Mouse (Mus musculus): ENCODE measurements around the gene Hltf. TPM values are rescaled to one million over a fixed set of nuclear protein-coding genes. Genes with fewer than 3 reads are reported as not detected.

The Hltf gene
- polyA plus RNA-seq, 1 experiment from 2014 or later: 25.9 TPM

DNA sequence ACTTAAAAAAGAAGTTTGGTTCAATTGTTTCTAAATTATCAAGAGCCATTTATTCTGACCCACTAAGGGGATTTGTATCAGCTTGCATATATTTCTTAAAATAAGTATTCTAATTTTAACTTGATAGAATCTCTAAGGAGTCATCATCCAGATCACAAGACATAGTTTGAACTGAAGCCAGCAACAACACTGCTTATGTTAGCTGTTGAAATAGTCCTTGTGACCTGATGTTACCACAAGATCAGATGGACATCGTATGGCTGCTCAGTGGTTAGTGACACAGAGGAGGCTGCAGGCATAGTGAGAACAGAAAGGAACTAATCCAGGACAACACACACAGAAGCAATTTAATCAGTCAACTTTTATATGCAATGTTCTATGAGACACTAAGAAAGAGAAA is 75.1 kb downstream of the Hltf start:
- 97% methylated on average over 1 of the region's 1 CpGs for WGBS
- H3K36me3 ChIP-seq (ENCODE audit: control insufficient read depth, insufficient read depth, low read length): peaks cover 2% of the 10 kb centered on the region; the same call in 1 of the 2 replicates
- ATAC-seq (replicated peaks; ENCODE audit: low FRiP score) (no peak), DNase-seq (ENCODE audit: low spot score) (no peak)
- H3K27ac ChIP-seq (ENCODE audit: low read depth, low read length): no peak overlapping the region
- no peaks in the 10 kb centered on the region for H3K4me1 ChIP-seq (replicated peaks; ENCODE audit: control insufficient read depth, insufficient read depth, low read length)
- H3K4me2 ChIP-seq (ENCODE audit: low read depth, low read length, severe bottlenecking): no peak overlapping the region
- no peaks in the 10 kb centered on the region for H3K27me3 ChIP-seq (ENCODE audit: control insufficient read depth, insufficient read depth, low read length)
- H3K9ac ChIP-seq (ENCODE audit: low read length): no peak overlapping the region
- no peaks in the 10 kb centered on the region for H3K9me3 ChIP-seq (ENCODE audit: control insufficient read depth, low read length)
- H3K4me3 ChIP-seq (ENCODE audit: low read depth, low read length): no peak overlapping the region

GRCm38 (mm10) chr3:20133745-20134144 is 76.1 kb downstream of the Hltf start:
- H3K4me3 ChIP-seq (ENCODE audit: low read depth, low read length): no peak overlapping the region
- H3K27ac ChIP-seq (ENCODE audit: low read depth, low read length): no peak overlapping the region
- ATAC-seq (replicated peaks; ENCODE audit: low FRiP score) (no peak), DNase-seq (ENCODE audit: low spot score) (no peak)
- H3K4me1 ChIP-seq (replicated peaks; ENCODE audit: control insufficient read depth, insufficient read depth, low read length): no peaks in the 10 kb centered on the region
- no peaks in the 10 kb centered on the region for H3K9me3 ChIP-seq (ENCODE audit: control insufficient read depth, low read length)
- H3K27me3 ChIP-seq (ENCODE audit: control insufficient read depth, insufficient read depth, low read length): no peaks in the 10 kb centered on the region
- peaks cover 2% of the 10 kb centered on the region; the same call in 1 of the 2 replicates for H3K36me3 ChIP-seq (ENCODE audit: control insufficient read depth, insufficient read depth, low read length)
- WGBS: 90% methylated on average over 1 of the region's 1 CpGs
- no peak overlapping the region for H3K4me2 ChIP-seq (ENCODE audit: low read depth, low read length, severe bottlenecking)
- no peak overlapping the region for H3K9ac ChIP-seq (ENCODE audit: low read length)

DNA sequence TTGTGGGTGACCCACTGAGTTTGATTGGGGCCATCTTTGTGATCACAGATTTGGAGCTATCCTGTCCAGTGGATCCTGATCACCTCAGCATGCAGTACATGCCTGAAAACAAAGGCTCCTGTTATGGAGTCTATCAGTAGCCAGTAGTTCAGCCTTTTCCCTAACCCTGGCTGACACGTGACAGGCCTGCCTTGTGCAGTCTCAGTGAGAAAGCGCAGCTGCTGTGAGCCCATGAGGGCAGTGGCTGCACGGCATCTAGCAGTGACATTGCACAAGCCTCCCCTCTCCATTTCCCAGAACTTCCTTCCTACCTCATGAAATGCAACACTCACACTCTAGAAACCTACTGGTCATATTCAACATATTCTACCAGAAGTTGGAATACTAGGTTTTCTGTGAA is 76.9 kb downstream of the Hltf start:
- 82% methylated on average over 3 of the region's 3 CpGs for WGBS
- DNase-seq (ENCODE audit: low spot score): no peak
- H3K4me1 ChIP-seq (replicated peaks; ENCODE audit: control insufficient read depth, insufficient read depth, low read length): no peaks in the 10 kb centered on the region
- H3K9ac ChIP-seq (ENCODE audit: low read length): no peak overlapping the region
- no peaks in the 10 kb centered on the region for H3K9me3 ChIP-seq (ENCODE audit: control insufficient read depth, low read length)
- H3K27ac ChIP-seq (ENCODE audit: low read depth, low read length): no peak overlapping the region
- H3K27me3 ChIP-seq (ENCODE audit: control insufficient read depth, insufficient read depth, low read length): no peaks in the 10 kb centered on the region
- ATAC-seq (replicated peaks; ENCODE audit: low FRiP score): no peak
- no peak overlapping the region for H3K4me2 ChIP-seq (ENCODE audit: low read depth, low read length, severe bottlenecking)
- H3K36me3 ChIP-seq (ENCODE audit: control insufficient read depth, insufficient read depth, low read length): peaks cover 2% of the 10 kb centered on the region; the same call in 1 of the 2 replicates
- no peak overlapping the region for H3K4me3 ChIP-seq (ENCODE audit: low read depth, low read length)

GRCm38 (mm10) chr3:20136868-20137581 is 79.4 kb downstream of the Hltf start:
- no peaks in the 10 kb centered on the region for H3K27me3 ChIP-seq (ENCODE audit: control insufficient read depth, insufficient read depth, low read length)
- H3K9me3 ChIP-seq (ENCODE audit: control insufficient read depth, low read length): no peaks in the 10 kb centered on the region
- H3K9ac ChIP-seq (ENCODE audit: low read length): no peak overlapping the region
- H3K4me3 ChIP-seq (ENCODE audit: low read depth, low read length): no peak overlapping the region
- peaks cover 2% of the 10 kb centered on the region; the same call in 1 of the 2 replicates for H3K36me3 ChIP-seq (ENCODE audit: control insufficient read depth, insufficient read depth, low read length)
- H3K4me2 ChIP-seq (ENCODE audit: low read depth, low read length, severe bottlenecking): no peak overlapping the region
- 89% methylated on average over 9 of the region's 9 CpGs for whole genome bisulfite sequencing
- no peak overlapping the region for H3K27ac ChIP-seq (ENCODE audit: low read depth, low read length)
- ATAC-seq (replicated peaks; ENCODE audit: low FRiP score) (no peak), DNase-seq (ENCODE audit: low spot score) (no peak)
- H3K4me1 ChIP-seq (replicated peaks; ENCODE audit: control insufficient read depth, insufficient read depth, low read length): no peaks in the 10 kb centered on the region

DNA sequence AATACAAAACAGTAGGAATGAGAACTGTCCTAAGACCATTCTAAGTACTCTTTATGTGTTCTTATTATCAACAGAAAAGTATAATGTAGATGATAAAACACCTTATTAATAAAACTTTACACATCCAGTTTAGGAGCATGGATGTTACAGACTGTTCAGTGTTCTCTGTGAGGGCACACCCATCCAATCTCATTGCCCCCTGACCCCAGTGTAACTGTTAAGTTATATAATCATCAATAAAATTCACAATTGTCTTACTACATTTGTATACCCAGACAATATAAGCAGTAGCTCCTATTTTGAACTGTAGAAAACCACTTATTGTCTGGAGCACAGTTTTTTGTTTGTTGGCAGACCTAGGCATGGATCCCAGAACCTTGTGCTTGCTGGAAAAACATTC is 83.6 kb downstream of the Hltf start:
- peaks cover 5% of the 10 kb centered on the region; the same call in 1 of the 2 replicates for H3K4me1 ChIP-seq (replicated peaks; ENCODE audit: control insufficient read depth, insufficient read depth, low read length)
- no peak overlapping the region for H3K4me2 ChIP-seq (ENCODE audit: low read depth, low read length, severe bottlenecking)
- no peak overlapping the region for H3K27ac ChIP-seq (ENCODE audit: low read depth, low read length)
- DNase-seq (ENCODE audit: low spot score) (no peak), ATAC-seq (replicated peaks; ENCODE audit: low FRiP score) (no peak)
- peaks cover 2% of the 10 kb centered on the region; the same call in 1 of the 2 replicates for H3K36me3 ChIP-seq (ENCODE audit: control insufficient read depth, insufficient read depth, low read length)
- no peaks in the 10 kb centered on the region for H3K9me3 ChIP-seq (ENCODE audit: control insufficient read depth, low read length)
- H3K9ac ChIP-seq (ENCODE audit: low read length): no peak overlapping the region
- H3K27me3 ChIP-seq (ENCODE audit: control insufficient read depth, insufficient read depth, low read length): no peaks in the 10 kb centered on the region
- no peak overlapping the region for H3K4me3 ChIP-seq (ENCODE audit: low read depth, low read length)

- Histone ChIP-seq H3K9ac (ENCODE audit: low read length) (no peak overlapping the region), H3K36me3 (ENCODE audit: control insufficient read depth, insufficient read depth, low read length) (peaks cover 2% of the 10 kb centered on the region; the same call in 1 of the 2 replicates), H3K27ac (ENCODE audit: low read depth, low read length) (no peak overlapping the region), H3K27me3 (ENCODE audit: control insufficient read depth, insufficient read depth, low read length) (no peaks in the 10 kb centered on the region), H3K9me3 (ENCODE audit: control insufficient read depth, low read length) (no peaks in the 10 kb centered on the region), H3K4me2 (ENCODE audit: low read depth, low read length, severe bottlenecking) (no peak overlapping the region), H3K4me1 (replicated peaks; ENCODE audit: control insufficient read depth, insufficient read depth, low read length) (peaks cover 5% of the 10 kb centered on the region; the same call in 1 of the 2 replicates), H3K4me3 (ENCODE audit: low read depth, low read length) (no peak overlapping the region)
- WGBS: 36% methylated on average over 1 of the region's 1 CpGs
- ATAC-seq (replicated peaks; ENCODE audit: low FRiP score) (peak; percentile 49; the same call in 1 of the 2 replicates), DNase-seq (ENCODE audit: low spot score) (no peak)
Measured at GRCm38 (mm10) chr3:20141679-20142078, 84.1 kb downstream of the Hltf start.

GRCm38 (mm10) chr3:20142101-20142500 is 84.5 kb downstream of the Hltf start:
- ATAC-seq (replicated peaks; ENCODE audit: low FRiP score) (no peak), DNase-seq (ENCODE audit: low spot score) (no peak)
- Histone ChIP-seq H3K27me3 (ENCODE audit: control insufficient read depth, insufficient read depth, low read length) (no peaks in the 10 kb centered on the region), H3K27ac (ENCODE audit: low read depth, low read length) (no peak overlapping the region), H3K9ac (ENCODE audit: low read length) (no peak overlapping the region), H3K9me3 (ENCODE audit: control insufficient read depth, low read length) (no peaks in the 10 kb centered on the region), H3K4me1 (replicated peaks; ENCODE audit: control insufficient read depth, insufficient read depth, low read length) (peaks cover 5% of the 10 kb centered on the region; the same call in 1 of the 2 replicates), H3K36me3 (ENCODE audit: control insufficient read depth, insufficient read depth, low read length) (peaks cover 2% of the 10 kb centered on the region; the same call in 1 of the 2 replicates), H3K4me3 (ENCODE audit: low read depth, low read length) (no peak overlapping the region), H3K4me2 (ENCODE audit: low read depth, low read length, severe bottlenecking) (no peak overlapping the region)
- 86% methylated on average over 2 of the region's 2 CpGs for WGBS

DNA sequence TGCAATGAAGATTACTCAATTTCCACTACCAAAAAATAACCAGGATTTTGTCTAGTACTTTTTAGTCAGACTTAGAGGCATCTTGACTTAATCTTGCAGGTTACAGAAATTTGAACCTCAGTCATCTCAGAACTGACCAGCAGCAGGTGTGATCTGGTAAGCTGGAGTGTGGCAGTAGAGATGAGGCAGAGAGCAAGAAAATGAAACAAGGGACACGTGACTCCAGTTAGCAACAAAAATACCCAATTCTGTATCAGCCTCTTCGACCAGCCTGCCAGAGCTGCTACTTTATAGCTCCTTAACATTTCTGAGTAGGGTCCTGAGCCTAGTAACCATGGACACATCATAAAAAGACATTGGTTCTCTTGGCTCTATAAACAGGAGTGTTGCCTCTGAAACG is 85.0 kb downstream of the Hltf start:
- no peak overlapping the region for H3K9ac ChIP-seq (ENCODE audit: low read length)
- ATAC-seq (replicated peaks; ENCODE audit: low FRiP score) (no peak), DNase-seq (ENCODE audit: low spot score) (no peak)
- no peaks in the 10 kb centered on the region for H3K27me3 ChIP-seq (ENCODE audit: control insufficient read depth, insufficient read depth, low read length)
- no peak overlapping the region for H3K27ac ChIP-seq (ENCODE audit: low read depth, low read length)
- no peaks in the 10 kb centered on the region for H3K9me3 ChIP-seq (ENCODE audit: control insufficient read depth, low read length)
- no peak overlapping the region for H3K4me2 ChIP-seq (ENCODE audit: low read depth, low read length, severe bottlenecking)
- no peak overlapping the region for H3K4me3 ChIP-seq (ENCODE audit: low read depth, low read length)
- peaks cover 5% of the 10 kb centered on the region; the same call in 1 of the 2 replicates for H3K4me1 ChIP-seq (replicated peaks; ENCODE audit: control insufficient read depth, insufficient read depth, low read length)
- 77% methylated on average over 3 of the region's 3 CpGs for WGBS
- H3K36me3 ChIP-seq (ENCODE audit: control insufficient read depth, insufficient read depth, low read length): peaks cover 2% of the 10 kb centered on the region; the same call in 1 of the 2 replicates

- H3K4me3 ChIP-seq (ENCODE audit: low read depth, low read length): no peak overlapping the region
- no peak overlapping the region for H3K27ac ChIP-seq (ENCODE audit: low read depth, low read length)
- peaks cover 5% of the 10 kb centered on the region; the same call in 1 of the 2 replicates for H3K4me1 ChIP-seq (replicated peaks; ENCODE audit: control insufficient read depth, insufficient read depth, low read length)
- no peaks in the 10 kb centered on the region for H3K9me3 ChIP-seq (ENCODE audit: control insufficient read depth, low read length)
- H3K36me3 ChIP-seq (ENCODE audit: control insufficient read depth, insufficient read depth, low read length): no peaks in the 10 kb centered on the region; the same call in 1 of the 2 replicates
- no peak overlapping the region for H3K9ac ChIP-seq (ENCODE audit: low read length)
- H3K27me3 ChIP-seq (ENCODE audit: control insufficient read depth, insufficient read depth, low read length): no peaks in the 10 kb centered on the region
- whole genome bisulfite sequencing: 62% methylated on average over 3 of the region's 3 CpGs
- no peak overlapping the region for H3K4me2 ChIP-seq (ENCODE audit: low read depth, low read length, severe bottlenecking)
- no peak for DNase-seq (ENCODE audit: low spot score)
- no peak for ATAC-seq (replicated peaks; ENCODE audit: low FRiP score)
Measured at GRCm38 (mm10) chr3:20143726-20144125, 86.1 kb downstream of the Hltf start.

Measured in forebrain, embryonic 11.5 days (tissue).